Mouse (Mus musculus): ENCODE data around the gene Golgb1. TPM values are rescaled to one million over a fixed set of nuclear protein-coding genes. Genes with fewer than 3 reads are reported as not detected.

The Golgb1 gene
- total and polyA plus RNA-seq, 3 experiments = 16.8 to 35.0 (median 34.1) TPM

DNA sequence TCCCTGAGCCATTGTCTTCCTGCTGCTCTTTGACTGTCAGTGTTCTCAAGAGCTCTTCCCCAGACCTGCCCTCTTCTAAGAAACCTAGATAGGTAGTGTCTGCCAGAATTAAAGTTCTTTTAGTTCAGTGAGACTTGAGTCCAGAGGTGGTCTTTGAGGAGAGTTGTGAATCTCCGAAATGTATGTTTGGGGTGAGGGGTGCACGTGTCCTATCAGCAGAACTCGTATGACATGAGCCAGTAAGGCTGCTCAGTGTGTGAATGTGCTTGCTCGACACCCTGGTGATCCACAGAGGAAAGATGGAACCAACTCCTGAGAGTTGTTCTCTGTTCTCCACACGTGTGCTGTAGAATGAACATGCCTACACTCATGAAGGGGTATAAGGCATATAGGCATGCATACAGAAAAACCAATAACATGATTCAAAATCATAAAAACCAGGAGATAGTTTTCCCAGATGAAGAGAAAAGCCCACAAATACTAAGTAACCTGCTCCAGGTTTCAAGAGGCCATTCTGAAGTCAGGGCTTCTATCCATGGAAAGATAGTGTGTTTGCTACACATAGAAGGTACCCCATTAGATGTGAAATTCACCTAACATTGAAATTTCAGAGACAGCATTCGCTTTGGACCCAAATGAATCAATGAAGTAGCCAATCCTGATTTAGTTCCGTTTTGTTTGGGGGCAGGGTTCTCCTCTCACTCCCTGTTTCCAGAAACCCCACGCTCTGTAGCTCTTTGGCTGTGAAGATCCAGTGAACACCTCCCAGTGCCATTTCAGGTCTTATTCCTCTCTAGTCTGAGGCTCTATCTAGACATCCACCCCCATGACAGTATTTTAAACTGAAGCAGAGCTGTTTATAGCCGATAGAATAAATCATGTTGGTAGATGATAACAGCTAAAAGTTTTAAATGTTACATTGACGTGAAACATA, 51.8 kb downstream of the Golgb1 start:
- Histone ChIP-seq H3K4me1 (ENCODE audit: control insufficient read depth in 1 of 2, insufficient read depth in 2 of 2, low read length in 2 of 2) (no peaks in the 10 kb centered on the region), H3K27me3 (ENCODE audit: control insufficient read depth in 1 of 2, insufficient read depth in 2 of 2, low read length in 2 of 2) (no peaks in the 10 kb centered on the region), H3K36me3 (ENCODE audit: control insufficient read depth in 1 of 2, insufficient read depth in 2 of 2, low read length in 2 of 2) (no peaks in the 10 kb centered on the region; a peak in 1 of 4 replicates), H3K9me3 (replicated peaks; ENCODE audit: insufficient read depth, low read length) (no peaks in the 10 kb centered on the region), H3K9ac (ENCODE audit: control insufficient read depth, low read depth, low read length, poor library complexity, severe bottlenecking) (no peak overlapping the region), H3K4me3 (ENCODE audit: control insufficient read depth in 1 of 2, insufficient read depth in 1 of 2, low read depth in 2 of 2, low read length in 2 of 2) (no peak overlapping the region), H3K27ac (ENCODE audit: control insufficient read depth, low read depth, low read length) (no peak overlapping the region), H3K79me2 (ENCODE audit: control insufficient read depth, insufficient read depth, low read length, poor library complexity) (no peaks in the 10 kb centered on the region)
- TF ChIP-seq CHD2 (IDR thresholded peaks at IDR 0.05; ENCODE audit: low read length) (no peak), MEF2A (IDR thresholded peaks at IDR 0.05; ENCODE audit: extremely low read depth, insufficient replicate concordance, low read depth, low read length, poor library complexity, severe bottlenecking) (no peak), ETS1 (IDR thresholded peaks at IDR 0.05; ENCODE audit: low read depth, low read length) (no peak), MAFK (IDR thresholded peaks at IDR 0.05; ENCODE audit: borderline replicate concordance, low read depth, low read length) (no peak), GATA1 (IDR thresholded peaks at IDR 0.05; ENCODE audit: low read depth, low read length) (no peak), POLR2A (IDR thresholded peaks at IDR 0.05; ENCODE audit: control insufficient read depth in 1 of 2, insufficient read depth in 1 of 2, low read depth in 1 of 2, low read length in 2 of 2, poor library complexity in 1 of 2) (no peak), NELFE (IDR thresholded peaks at IDR 0.05; ENCODE audit: low read depth, low read length) (no peak), GABPA (IDR thresholded peaks at IDR 0.05; ENCODE audit: low read depth, low read length) (no peak), RAD21 (IDR thresholded peaks at IDR 0.05; ENCODE audit: low read depth, low read length) (no peak), POLR2AphosphoS5 (IDR thresholded peaks at IDR 0.05; ENCODE audit: borderline replicate concordance, low read depth, low read length) (no peak), CHD1 (IDR thresholded peaks at IDR 0.05; ENCODE audit: low read depth, low read length) (no peak), SMC3 (IDR thresholded peaks at IDR 0.05; ENCODE audit: low read depth, low read length) (no peak), BHLHE40 (IDR thresholded peaks at IDR 0.05; ENCODE audit: borderline replicate concordance, low read depth, low read length) (no peak)
- no peak for DNase-seq (ENCODE audit: low read depth, low spot score)

DNA sequence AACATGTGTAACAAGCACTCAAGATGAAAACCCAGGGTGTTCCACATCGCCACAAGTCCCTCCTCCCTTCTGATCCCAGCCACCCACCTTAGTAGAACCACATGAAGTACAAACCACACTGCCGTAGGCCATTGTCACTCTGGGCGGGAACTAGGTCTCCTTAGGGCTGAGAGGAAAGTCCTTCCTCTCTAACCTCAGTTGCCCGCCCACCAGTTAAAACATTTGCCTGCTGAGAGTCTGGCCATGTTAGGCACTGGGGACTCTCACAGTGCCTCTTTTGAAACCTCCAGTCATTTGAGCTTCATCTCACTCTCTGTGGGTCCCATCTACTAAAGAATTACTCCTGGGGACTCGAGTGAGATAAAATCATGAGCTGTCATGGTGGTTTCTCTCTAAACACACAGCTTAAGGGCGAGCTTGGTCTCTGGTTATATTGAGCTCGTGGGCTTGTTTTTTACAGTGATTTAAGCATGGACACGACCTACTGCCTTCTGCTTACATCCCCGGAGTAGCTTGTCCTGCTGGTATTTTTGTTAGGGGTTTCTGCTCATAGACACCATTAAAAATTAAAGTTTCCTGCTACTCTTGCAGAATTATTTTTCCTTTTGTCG, 52.7 kb downstream of the Golgb1 start:
- TF ChIP-seq CHD2 (IDR thresholded peaks at IDR 0.05; ENCODE audit: low read length) = no peak
- no peak for TF ChIP-seq UBTF (IDR thresholded peaks at IDR 0.05; ENCODE audit: borderline replicate concordance, insufficient read depth, low read depth, low read length)
- TF ChIP-seq POLR2AphosphoS5 (IDR thresholded peaks at IDR 0.05; ENCODE audit: borderline replicate concordance, low read depth, low read length) = no peak
- no peak for TF ChIP-seq RAD21 (IDR thresholded peaks at IDR 0.05; ENCODE audit: low read depth, low read length)
- no peak for TF ChIP-seq JUND (IDR thresholded peaks at IDR 0.05; ENCODE audit: low read depth, low read length)
- TF ChIP-seq ZNF384 (IDR thresholded peaks at IDR 0.05; ENCODE audit: low read depth, low read length) = no peak
- TF ChIP-seq TCF12 (IDR thresholded peaks at IDR 0.05; ENCODE audit: low read depth, low read length) = no peak
- no peak for TF ChIP-seq MYC (IDR thresholded peaks at IDR 0.05; ENCODE audit: low read depth, low read length)
- no peak for TF ChIP-seq MXI1 (IDR thresholded peaks at IDR 0.05; ENCODE audit: low read depth, low read length)
- TF ChIP-seq CHD1 (IDR thresholded peaks at IDR 0.05; ENCODE audit: low read depth, low read length) = no peak
- TF ChIP-seq MAX (IDR thresholded peaks at IDR 0.05; ENCODE audit: low read length) = no peak
- TF ChIP-seq HCFC1 (IDR thresholded peaks at IDR 0.05; ENCODE audit: low read depth, low read length) = no peak
- TF ChIP-seq EP300 (IDR thresholded peaks at IDR 0.05; ENCODE audit: low read depth in 1 of 2, low read length in 2 of 2) = no peak
- no peak for TF ChIP-seq SIN3A (IDR thresholded peaks at IDR 0.05; ENCODE audit: low read length)
- TF ChIP-seq BHLHE40 (IDR thresholded peaks at IDR 0.05; ENCODE audit: borderline replicate concordance, low read depth, low read length) = no peak
- no peak for TF ChIP-seq MYB (IDR thresholded peaks at IDR 0.05; ENCODE audit: low read depth, low read length)
- TF ChIP-seq TBP (IDR thresholded peaks at IDR 0.05; ENCODE audit: low read depth, low read length) = no peak
- TF ChIP-seq USF1 (IDR thresholded peaks at IDR 0.05; ENCODE audit: low read depth, low read length) = no peak
- Histone ChIP-seq H3K9me3 (replicated peaks; ENCODE audit: insufficient read depth, low read length) (no peaks in the 10 kb centered on the region), H3K79me2 (ENCODE audit: control insufficient read depth, insufficient read depth, low read length, poor library complexity) (no peaks in the 10 kb centered on the region), H3K27ac (ENCODE audit: control insufficient read depth, low read depth, low read length) (no peak overlapping the region), H3K36me3 (ENCODE audit: control insufficient read depth in 1 of 2, insufficient read depth in 2 of 2, low read length in 2 of 2) (no peaks in the 10 kb centered on the region; a peak in 1 of 4 replicates), H3K4me3 (ENCODE audit: control insufficient read depth in 1 of 2, insufficient read depth in 1 of 2, low read depth in 2 of 2, low read length in 2 of 2) (no peak overlapping the region), H3K4me1 (ENCODE audit: control insufficient read depth in 1 of 2, insufficient read depth in 2 of 2, low read length in 2 of 2) (no peaks in the 10 kb centered on the region), H3K9ac (ENCODE audit: control insufficient read depth, low read depth, low read length, poor library complexity, severe bottlenecking) (no peak overlapping the region), H3K27me3 (ENCODE audit: control insufficient read depth in 1 of 2, insufficient read depth in 2 of 2, low read length in 2 of 2) (no peaks in the 10 kb centered on the region)
- no peak for DNase-seq (ENCODE audit: low read depth, low spot score)

All from MEL (cell line).